Mouse (Mus musculus): ENCODE results near the gene Rec114. TPM values are rescaled to one million over a fixed set of nuclear protein-coding genes. Genes with fewer than 3 reads are reported as not detected.

The Rec114 gene
- not detected for total RNA-seq (2018; cell fraction: chromatin; rRNA removed)
- total RNA-seq (2018; cell fraction: cytosol; rRNA removed), result not detected
- not detected for total RNA-seq (2018; cell fraction: nucleus; rRNA removed)
- not detected in 3 replicates for polyA plus RNA-seq (2018)

GRCm38 (mm10) chr9:58743702-58744248, at the start of gene Rec114:
Gene Rec114, minus strand, starts transcription at chr9:58743964.
- H3K79me2 ChIP-seq (ENCODE audit: inconsistent target), result no peaks in the 10 kb centered on the region
- no peaks in the 10 kb centered on the region for H3K36me3 ChIP-seq (ENCODE audit: inconsistent target)
- no peak within 1 kb of the TSS for H3K4me3 ChIP-seq (ENCODE audit: inconsistent target)
- 93% methylated on average over 3 of the region's 3 CpGs for WGBS (ENCODE audit: missing documents)
- no peak within 1 kb of the TSS for H3K27ac ChIP-seq

- no peak overlapping the region for H3K27ac ChIP-seq
- no peak overlapping the region for H3K4me3 ChIP-seq (ENCODE audit: inconsistent target)
- no peaks in the 10 kb centered on the region for H3K36me3 ChIP-seq (ENCODE audit: inconsistent target)
- 100% methylated on average over 2 of the region's 3 CpGs for WGBS (ENCODE audit: missing documents)
- no peaks in the 10 kb centered on the region for H3K79me2 ChIP-seq (ENCODE audit: inconsistent target)
Measured at GRCm38 (mm10) chr9:58789476-58789875, 45.7 kb upstream of the Rec114 start.

- Histone ChIP-seq H3K36me3 (ENCODE audit: inconsistent target) (no peaks in the 10 kb centered on the region), H3K79me2 (ENCODE audit: inconsistent target) (no peaks in the 10 kb centered on the region), H3K27ac (no peak overlapping the region), H3K4me3 (ENCODE audit: inconsistent target) (no peak overlapping the region)
- WGBS (ENCODE audit: missing documents), result 23% methylated on average over 2 of the region's 2 CpGs
Measured at GRCm38 (mm10) chr9:58775363-58775762, 31.6 kb upstream of the Rec114 start.

- WGBS (ENCODE audit: missing documents), result 70% methylated on average over 3 of the region's 3 CpGs
- Histone ChIP-seq H3K36me3 (ENCODE audit: inconsistent target) (no peaks in the 10 kb centered on the region), H3K79me2 (ENCODE audit: inconsistent target) (no peaks in the 10 kb centered on the region), H3K4me3 (ENCODE audit: inconsistent target) (no peak overlapping the region), H3K27ac (no peak overlapping the region)
Measured at GRCm38 (mm10) chr9:58774761-58775160, 31.0 kb upstream of the Rec114 start.

GRCm38 (mm10) chr9:58769943-58770342, 26.2 kb upstream of the Rec114 start:
- no peaks in the 10 kb centered on the region for H3K79me2 ChIP-seq (ENCODE audit: inconsistent target)
- WGBS (ENCODE audit: missing documents), result 68% methylated on average over 12 of the region's 12 CpGs
- no peak overlapping the region for H3K27ac ChIP-seq
- no peak overlapping the region for H3K4me3 ChIP-seq (ENCODE audit: inconsistent target)
- no peaks in the 10 kb centered on the region for H3K36me3 ChIP-seq (ENCODE audit: inconsistent target)

- Histone ChIP-seq H3K27ac (no peak overlapping the region), H3K79me2 (ENCODE audit: inconsistent target) (no peaks in the 10 kb centered on the region), H3K4me3 (ENCODE audit: inconsistent target) (no peak overlapping the region), H3K36me3 (ENCODE audit: inconsistent target) (no peaks in the 10 kb centered on the region)
- 66% methylated on average over 11 of the region's 17 CpGs for WGBS (ENCODE audit: missing documents)
Measured at GRCm38 (mm10) chr9:58766959-58767955, 23.5 kb upstream of the Rec114 start.

GRCm38 (mm10) chr9:58764354-58764753, 20.6 kb upstream of the Rec114 start:
- 97% methylated on average over 5 of the region's 5 CpGs for WGBS (ENCODE audit: missing documents)
- H3K4me3 ChIP-seq (ENCODE audit: inconsistent target), result no peak overlapping the region
- H3K27ac ChIP-seq, result no peak overlapping the region
- no peaks in the 10 kb centered on the region for H3K79me2 ChIP-seq (ENCODE audit: inconsistent target)
- no peaks in the 10 kb centered on the region for H3K36me3 ChIP-seq (ENCODE audit: inconsistent target)

- no peaks in the 10 kb centered on the region for H3K36me3 ChIP-seq (ENCODE audit: inconsistent target)
- no peak overlapping the region for H3K27ac ChIP-seq
- WGBS (ENCODE audit: missing documents), result 87% methylated on average over 3 of the region's 4 CpGs
- H3K4me3 ChIP-seq (ENCODE audit: inconsistent target), result no peak overlapping the region
- H3K79me2 ChIP-seq (ENCODE audit: inconsistent target), result no peaks in the 10 kb centered on the region
Measured at GRCm38 (mm10) chr9:58763114-58763513, 19.4 kb upstream of the Rec114 start.

GRCm38 (mm10) chr9:58762086-58762485, 18.3 kb upstream of the Rec114 start:
- 87% methylated on average over 2 of the region's 2 CpGs for WGBS (ENCODE audit: missing documents)
- H3K27ac ChIP-seq, result no peak overlapping the region
- H3K4me3 ChIP-seq (ENCODE audit: inconsistent target), result no peak overlapping the region
- H3K36me3 ChIP-seq (ENCODE audit: inconsistent target), result no peaks in the 10 kb centered on the region
- no peaks in the 10 kb centered on the region for H3K79me2 ChIP-seq (ENCODE audit: inconsistent target)

- Histone ChIP-seq H3K4me3 (ENCODE audit: inconsistent target) (no peak overlapping the region), H3K36me3 (ENCODE audit: inconsistent target) (no peaks in the 10 kb centered on the region), H3K27ac (no peak overlapping the region), H3K79me2 (ENCODE audit: inconsistent target) (no peaks in the 10 kb centered on the region)
- 89% methylated on average over 7 of the region's 7 CpGs for WGBS (ENCODE audit: missing documents)
Measured at GRCm38 (mm10) chr9:58758754-58759153, 15.0 kb upstream of the Rec114 start.

GRCm38 (mm10) chr9:58756371-58757132, 12.8 kb upstream of the Rec114 start:
- no peaks in the 10 kb centered on the region for H3K36me3 ChIP-seq (ENCODE audit: inconsistent target)
- no peak overlapping the region for H3K4me3 ChIP-seq (ENCODE audit: inconsistent target)
- H3K79me2 ChIP-seq (ENCODE audit: inconsistent target), result no peaks in the 10 kb centered on the region
- 76% methylated on average over 12 of the region's 12 CpGs for WGBS (ENCODE audit: missing documents)
- no peak overlapping the region for H3K27ac ChIP-seq

GRCm38 (mm10) chr9:58753606-58754005, 9.8 kb upstream of the Rec114 start:
- 92% methylated on average over 1 of the region's 1 CpGs for WGBS (ENCODE audit: missing documents)
- H3K36me3 ChIP-seq (ENCODE audit: inconsistent target), result no peaks in the 10 kb centered on the region
- no peak overlapping the region for H3K4me3 ChIP-seq (ENCODE audit: inconsistent target)
- no peak overlapping the region for H3K27ac ChIP-seq
- no peaks in the 10 kb centered on the region for H3K79me2 ChIP-seq (ENCODE audit: inconsistent target)

GRCm38 (mm10) chr9:58748142-58748541, 4.4 kb upstream of the Rec114 start:
- Histone ChIP-seq H3K4me3 (ENCODE audit: inconsistent target) (no peak overlapping the region), H3K27ac (no peak overlapping the region), H3K36me3 (ENCODE audit: inconsistent target) (no peaks in the 10 kb centered on the region), H3K79me2 (ENCODE audit: inconsistent target) (no peaks in the 10 kb centered on the region)
- WGBS (ENCODE audit: missing documents), result 29% methylated on average over 4 of the region's 4 CpGs

GRCm38 (mm10) chr9:58747328-58747755, 3.6 kb upstream of the Rec114 start:
- no peak overlapping the region for H3K27ac ChIP-seq
- WGBS (ENCODE audit: missing documents), result 72% methylated on average over 6 of the region's 6 CpGs
- H3K4me3 ChIP-seq (ENCODE audit: inconsistent target), result no peak overlapping the region
- H3K79me2 ChIP-seq (ENCODE audit: inconsistent target), result no peaks in the 10 kb centered on the region
- H3K36me3 ChIP-seq (ENCODE audit: inconsistent target), result no peaks in the 10 kb centered on the region
